Mouse (Mus musculus) kidney, embryonic 16.5 days (tissue): Measurements from ENCODE around the gene Kcnn3. TPM values are rescaled to one million over a fixed set of nuclear protein-coding genes. Genes with fewer than 3 reads are reported as not detected.

ENCODE experiments used
- ATAC-seq: fragments of 200-750 bp; cut with Nextera tagmentation; 2 replicates; pipeline ENCODE4 v1.8.0; 2017; ENCODE audit warnings: moderate TSS enrichment; ENCODE audit not compliant: low FRiP score, low TSS enrichment
- H3K27ac ChIP-seq: fragments of 300-500 bp; sonication (generic); 2 replicates; pipeline ENCODE4 v1.5.1; 2014; ENCODE audit warnings: low read length
- H3K27me3 ChIP-seq: fragments of 300-500 bp; sonication (generic); 2 replicates; pipeline ENCODE4 v1.6.1; 2014; ENCODE audit warnings: low read length, control low read depth, mixed read lengths; ENCODE audit not compliant: insufficient read depth
- H3K36me3 ChIP-seq: fragments of 300-500 bp; sonication (generic); 2 replicates; pipeline ENCODE4 v1.6.1; 2014; ENCODE audit warnings: low read length, control low read depth, mixed read lengths; ENCODE audit not compliant: insufficient read depth
- H3K4me1 ChIP-seq: fragments of 300-500 bp; sonication (generic); 2 replicates; pipeline ENCODE4 v1.6.1; 2014; ENCODE audit warnings: low read length, control low read depth, mixed read lengths; ENCODE audit not compliant: insufficient read depth
- H3K4me2 ChIP-seq: fragments of 300-500 bp; sonication (generic); replicated peaks from 2 replicates; pipeline ENCODE4 v1.6.1; 2014; ENCODE audit warnings: low read depth, low read length
- H3K4me3 ChIP-seq: fragments of 300-500 bp; sonication (generic); 2 replicates; pipeline ENCODE4 v1.5.1; 2014; ENCODE audit warnings: mild to moderate bottlenecking, low read length
- H3K9ac ChIP-seq: fragments of 300-500 bp; sonication (generic); replicated peaks from 2 replicates; pipeline ENCODE4 v1.6.1; 2014; ENCODE audit warnings: low read length
- H3K9me3 ChIP-seq: fragments of 300-500 bp; sonication (generic); 2 replicates; pipeline ENCODE4 v1.6.1; 2016; ENCODE audit warnings: low read length, control low read depth
- WGBS: fragments of 180-500 bp; shearing (Covaris S2); extraction: QIAGEN DNeasy Blood & Tissue Kit; methylation state at CpG from one replicate; pipeline ENCODE4 v1.1.7; 2014; 5-methylcytosine and 5-hydroxymethylcytosine counted together
- polyA plus RNA-seq: library from polyadenylated mRNA; unstranded; fragments of >200 nt; fragmentation: Nextera tagmentation; extraction: Ambion mirVana; gene quantifications from 2 replicates; pipeline ENCODE4 v1.2.1, GENCODE M21; 2015

Kcnn3 gene
- polyA plus RNA-seq, result 2.5 and 2.6 TPM in 2 replicates

DNA sequence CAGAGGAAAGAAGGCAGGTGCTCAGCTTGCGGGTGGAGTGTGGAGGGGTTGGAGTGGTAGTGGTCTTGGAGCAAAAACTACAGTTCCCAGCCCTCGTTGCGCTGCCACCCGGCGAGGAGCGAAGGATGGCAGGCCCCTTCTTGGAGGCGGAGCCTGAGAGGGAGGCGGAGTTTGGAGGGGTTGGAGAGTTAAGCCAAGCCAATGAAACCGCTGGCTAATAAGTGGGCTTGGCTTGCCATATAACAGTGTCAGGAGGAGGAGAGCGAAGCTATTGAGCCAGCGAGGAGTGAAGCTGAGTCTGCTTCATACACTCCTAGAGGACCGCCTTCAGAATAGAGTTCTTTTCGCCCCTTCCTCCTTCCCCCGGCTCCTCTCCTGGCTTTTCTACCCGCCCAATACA is at the start of gene Kcnn3:
TSS of gene Kcnn3 (plus strand) at position 271 of the 400 bp plus-strand sequence.
- peak within 1 kb of the TSS; percentile 48 for H3K4me3 ChIP-seq
- peaks cover 31% of the 10 kb centered on the region for H3K4me1 ChIP-seq
- peaks cover 7% of the 10 kb centered on the region; the same call in 1 of the 2 replicates for H3K9me3 ChIP-seq
- peak; percentile 92 for ATAC-seq
- H3K36me3 ChIP-seq, result no peaks in the 10 kb centered on the region
- H3K9ac ChIP-seq, result peak within 1 kb of the TSS; percentile 56
- WGBS, result under 1% methylated on average over 15 of the region's 15 CpGs
- H3K27ac ChIP-seq, result no peak within 1 kb of the TSS
- H3K4me2 ChIP-seq, result peak within 1 kb of the TSS; percentile 85
- H3K27me3 ChIP-seq, result peaks cover 14% of the 10 kb centered on the region

DNA sequence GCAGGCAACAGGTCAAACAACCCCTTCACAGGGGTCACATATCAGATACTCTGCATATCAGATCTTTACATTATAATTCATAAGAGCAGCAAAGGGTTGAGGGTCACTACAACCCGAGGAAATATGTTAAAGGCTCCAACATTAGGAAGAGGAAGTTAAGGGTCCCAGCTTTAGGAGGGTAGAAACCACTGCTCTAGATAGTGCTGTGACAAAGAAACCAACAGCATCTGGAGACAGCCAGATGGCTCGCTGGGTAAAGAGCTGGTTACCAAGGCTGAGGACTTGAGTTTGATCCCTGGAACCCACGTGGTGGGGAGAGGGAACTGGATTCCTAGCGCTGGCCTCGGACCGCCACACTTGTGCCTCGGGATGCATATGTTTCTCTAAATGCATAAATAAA is 47.7 kb upstream of the Kcnn3 start:
- Histone ChIP-seq H3K4me1 (no peaks in the 10 kb centered on the region), H3K9me3 (no peaks in the 10 kb centered on the region), H3K27me3 (no peaks in the 10 kb centered on the region), H3K27ac (no peak overlapping the region), H3K36me3 (peaks cover 11% of the 10 kb centered on the region; the same call in 1 of the 2 replicates), H3K9ac (no peak overlapping the region), H3K4me3 (no peak overlapping the region), H3K4me2 (no peak overlapping the region)
- 73% methylated on average over 7 of the region's 7 CpGs for WGBS
- ATAC-seq, result no peak

DNA sequence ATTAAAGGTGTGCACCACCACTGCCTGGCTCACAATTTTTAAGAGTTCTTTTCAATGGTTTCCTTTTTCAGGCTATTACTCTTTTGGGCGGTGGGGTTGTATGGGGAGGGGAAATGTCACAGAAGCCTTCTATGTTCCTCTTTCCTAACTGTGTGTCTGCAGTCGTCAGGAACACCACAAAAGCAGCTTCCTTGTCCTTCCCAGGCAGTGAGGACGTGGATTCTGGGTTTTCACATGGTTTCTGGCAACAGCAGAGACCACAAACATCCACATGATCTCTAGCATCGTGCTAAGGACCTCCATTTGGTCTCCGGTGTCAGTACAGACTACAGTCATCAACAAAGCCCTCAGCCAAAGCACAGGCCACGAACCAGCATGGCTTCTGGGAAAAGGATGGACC is 46.1 kb upstream of the Kcnn3 start:
- Histone ChIP-seq H3K4me2 (no peak overlapping the region), H3K4me1 (no peaks in the 10 kb centered on the region), H3K27ac (no peak overlapping the region), H3K9ac (no peak overlapping the region), H3K27me3 (no peaks in the 10 kb centered on the region), H3K9me3 (no peaks in the 10 kb centered on the region), H3K4me3 (no peak overlapping the region), H3K36me3 (peaks cover 5% of the 10 kb centered on the region; the same call in 1 of the 2 replicates)
- ATAC-seq, result no peak
- WGBS, result 72% methylated on average over 6 of the region's 6 CpGs

DNA sequence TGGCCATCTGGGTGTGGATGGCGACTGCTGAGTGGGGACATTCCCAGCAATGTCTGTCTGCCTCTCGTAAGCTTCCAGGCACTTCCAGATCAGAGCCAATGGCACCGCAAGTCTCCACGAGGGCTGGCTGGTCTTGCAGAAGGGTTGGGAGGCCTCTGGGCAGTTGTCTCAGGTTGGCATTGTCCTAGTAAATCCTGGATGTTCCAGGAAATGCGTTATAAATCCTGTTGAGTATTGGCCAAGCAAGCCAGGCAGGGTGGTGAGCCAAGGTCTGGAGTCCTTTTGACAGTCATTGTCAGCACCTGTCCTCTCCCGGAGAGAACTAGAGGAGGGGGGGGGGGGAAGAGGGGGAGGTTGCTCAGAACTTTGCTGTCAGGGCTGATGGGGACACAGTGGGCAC is 40.9 kb upstream of the Kcnn3 start:
- ATAC-seq, result no peak
- Histone ChIP-seq H3K4me2 (no peak overlapping the region), H3K4me1 (no peaks in the 10 kb centered on the region), H3K9ac (no peak overlapping the region), H3K9me3 (no peaks in the 10 kb centered on the region; the same call in 1 of the 2 replicates), H3K36me3 (no peaks in the 10 kb centered on the region), H3K27ac (no peak overlapping the region), H3K27me3 (no peaks in the 10 kb centered on the region), H3K4me3 (no peak overlapping the region)
- 70% methylated on average over 6 of the region's 6 CpGs for WGBS

DNA sequence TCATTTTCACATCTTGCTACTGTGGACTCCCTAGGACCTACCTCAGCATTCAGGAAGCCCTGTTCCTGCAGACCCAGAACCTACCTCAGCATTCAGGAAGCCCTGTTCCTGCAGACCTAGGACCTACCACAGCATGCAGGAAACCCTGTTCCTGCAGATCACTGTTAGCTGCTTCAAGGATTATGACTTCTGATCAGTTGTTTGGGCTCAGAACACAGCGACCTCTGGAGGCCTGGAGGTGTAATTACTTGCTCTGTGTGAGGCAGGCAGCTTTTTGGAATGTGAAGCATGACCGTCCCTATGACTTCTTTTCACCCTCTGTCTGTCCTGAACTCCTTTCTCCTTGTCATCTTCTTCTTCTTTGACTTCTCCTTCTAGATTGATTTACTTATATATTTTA is 38.5 kb upstream of the Kcnn3 start:
- ATAC-seq, result no peak
- Histone ChIP-seq H3K4me3 (no peak overlapping the region), H3K27ac (no peak overlapping the region), H3K27me3 (peaks cover 3% of the 10 kb centered on the region; the same call in 1 of the 2 replicates), H3K36me3 (no peaks in the 10 kb centered on the region), H3K9ac (no peak overlapping the region), H3K9me3 (no peaks in the 10 kb centered on the region; the same call in 1 of the 2 replicates), H3K4me2 (no peak overlapping the region), H3K4me1 (no peaks in the 10 kb centered on the region)
- WGBS, result 45% methylated on average over 2 of the region's 2 CpGs

DNA sequence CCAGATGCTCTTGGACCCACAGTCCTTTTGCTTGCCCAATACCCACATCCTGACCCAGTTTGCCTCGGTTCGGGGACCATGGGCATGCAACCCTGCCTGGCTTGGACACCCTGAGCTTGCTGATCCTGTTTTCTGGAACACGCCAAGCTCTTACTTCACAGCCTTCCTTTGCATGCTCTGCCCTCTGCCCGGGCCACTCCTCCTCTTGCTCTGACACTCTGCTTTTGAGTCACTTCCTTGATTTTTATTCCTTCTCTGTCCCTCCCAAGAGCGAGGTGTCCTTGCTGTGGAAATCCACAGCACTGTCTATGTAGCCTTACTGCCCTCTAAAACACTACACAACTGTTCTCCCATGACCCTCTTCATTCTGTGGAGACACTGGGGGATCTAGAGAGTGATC is 37.7 kb upstream of the Kcnn3 start:
- no peaks in the 10 kb centered on the region; the same call in 1 of the 2 replicates for H3K9me3 ChIP-seq
- H3K4me3 ChIP-seq, result no peak overlapping the region
- no peak overlapping the region for H3K9ac ChIP-seq
- H3K27ac ChIP-seq, result no peak overlapping the region
- H3K36me3 ChIP-seq, result no peaks in the 10 kb centered on the region
- H3K27me3 ChIP-seq, result peaks cover 3% of the 10 kb centered on the region; the same call in 1 of the 2 replicates
- no peak overlapping the region for H3K4me2 ChIP-seq
- WGBS, result 85% methylated on average over 5 of the region's 5 CpGs
- H3K4me1 ChIP-seq, result no peaks in the 10 kb centered on the region
- no peak for ATAC-seq

DNA sequence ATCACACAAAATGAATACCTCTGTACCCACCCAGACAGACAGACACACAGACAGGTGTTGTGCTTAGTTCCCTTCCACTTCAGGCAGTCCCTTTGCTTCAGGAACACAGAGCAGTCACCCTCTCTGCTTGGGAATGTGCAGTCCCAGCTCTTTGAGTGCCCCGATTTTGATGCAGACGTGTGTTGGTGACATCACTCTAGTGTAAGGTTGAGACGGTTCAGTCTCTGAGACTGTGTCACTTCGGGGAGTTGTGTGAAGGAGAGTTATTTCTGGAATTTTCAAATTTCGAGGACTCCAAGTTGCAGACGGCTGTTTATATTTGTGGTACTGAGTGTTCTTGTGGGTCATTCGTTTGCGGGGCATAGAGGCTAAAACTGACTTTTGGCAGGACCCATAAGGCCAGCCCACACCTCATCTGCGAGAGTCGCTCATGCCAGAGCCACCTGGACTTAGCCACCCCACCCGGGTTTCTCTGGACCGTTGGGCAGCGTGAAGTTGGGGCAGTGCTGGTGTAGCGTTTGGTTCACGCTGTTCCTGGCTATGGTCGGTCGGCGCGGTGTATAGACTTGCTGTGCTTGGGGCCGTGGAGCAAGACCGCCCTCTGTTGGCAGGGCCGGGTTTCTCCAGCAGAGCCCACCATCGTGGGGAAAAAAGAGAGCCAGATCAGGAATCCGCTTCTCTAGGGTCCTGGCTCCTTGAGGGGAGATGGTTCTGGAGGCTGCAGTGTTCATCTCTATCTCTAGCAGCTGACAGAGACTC is 35.0 kb upstream of the Kcnn3 start:
- WGBS, result 21% methylated on average over 24 of the region's 24 CpGs
- no peaks in the 10 kb centered on the region; the same call in 1 of the 2 replicates for H3K9me3 ChIP-seq
- no peaks in the 10 kb centered on the region for H3K36me3 ChIP-seq
- H3K27me3 ChIP-seq, result peaks cover 3% of the 10 kb centered on the region; the same call in 1 of the 2 replicates
- 0 out of 2 replicates have a peak overlapping the region, but pooled peaks have one; percentile 29 for H3K9ac ChIP-seq
- peak overlapping the region; percentile 45 for H3K4me2 ChIP-seq
- peak; percentile 90 for ATAC-seq
- peak overlapping the region; percentile 22 for H3K4me3 ChIP-seq
- H3K4me1 ChIP-seq, result no peaks in the 10 kb centered on the region
- no peak overlapping the region for H3K27ac ChIP-seq

DNA sequence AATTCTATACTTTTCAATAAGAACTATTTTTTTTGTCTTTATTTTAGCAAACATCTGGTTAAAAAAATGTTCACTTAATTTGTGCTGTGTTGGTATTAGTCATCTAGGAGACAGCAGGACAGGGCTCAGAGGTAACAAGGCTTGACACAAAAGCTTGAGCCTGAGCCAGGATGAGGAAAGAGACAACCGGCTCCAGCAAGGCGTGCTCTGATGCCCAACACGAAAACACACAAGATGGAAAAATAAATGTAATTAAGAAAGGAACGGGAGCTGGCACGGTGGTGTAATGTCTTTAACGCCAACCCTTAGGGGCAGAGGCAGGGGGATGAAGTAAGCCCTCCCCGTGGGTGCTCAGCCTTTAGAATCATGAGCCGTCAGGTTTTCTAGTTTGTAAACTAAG is 33.9 kb upstream of the Kcnn3 start:
- no peak overlapping the region for H3K4me3 ChIP-seq
- no peak overlapping the region for H3K27ac ChIP-seq
- H3K9ac ChIP-seq, result no peak overlapping the region
- ATAC-seq, result no peak
- peaks cover 3% of the 10 kb centered on the region; the same call in 1 of the 2 replicates for H3K27me3 ChIP-seq
- no peaks in the 10 kb centered on the region for H3K4me1 ChIP-seq
- no peak overlapping the region for H3K4me2 ChIP-seq
- 78% methylated on average over 8 of the region's 8 CpGs for WGBS
- no peaks in the 10 kb centered on the region; the same call in 1 of the 2 replicates for H3K9me3 ChIP-seq
- no peaks in the 10 kb centered on the region for H3K36me3 ChIP-seq

DNA sequence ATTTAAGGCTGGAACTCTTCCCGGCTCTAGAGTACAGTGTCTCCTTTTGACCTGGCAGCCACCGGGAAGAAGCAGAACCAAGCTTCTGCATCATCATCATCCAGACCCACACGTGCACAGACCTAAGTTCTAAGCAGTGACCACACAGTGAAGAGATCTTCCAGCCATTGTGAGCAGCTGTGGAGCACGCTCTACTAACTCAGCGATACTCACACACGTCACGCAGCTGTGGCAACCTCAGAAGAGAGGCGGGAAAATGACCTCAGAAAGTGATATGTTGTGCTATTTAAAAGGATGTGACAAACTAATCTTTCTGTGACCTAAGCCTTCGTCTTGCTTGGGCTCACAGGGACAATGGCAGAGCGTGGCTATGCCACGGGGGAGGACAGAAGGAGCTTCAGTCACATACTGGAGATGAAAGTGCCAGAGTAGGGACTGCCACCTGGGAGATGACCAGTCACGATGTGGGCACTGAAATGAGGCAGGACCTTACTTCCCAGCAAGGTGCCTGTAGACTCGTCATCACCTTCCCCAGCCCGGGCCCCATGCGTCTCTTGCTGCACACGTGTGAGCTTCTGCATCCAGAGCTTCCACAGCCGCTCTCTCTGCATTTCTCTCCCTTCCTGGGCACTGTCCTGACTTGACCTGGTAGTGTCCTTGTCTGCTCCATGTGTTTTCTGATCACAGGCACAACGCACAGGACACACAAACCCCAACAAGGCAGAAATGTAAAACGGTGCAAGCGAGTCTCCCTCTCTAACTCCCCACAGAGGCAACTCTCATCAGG is 32.9 kb upstream of the Kcnn3 start:
- H3K4me1 ChIP-seq, result peaks cover 2% of the 10 kb centered on the region; the same call in 1 of the 2 replicates
- H3K27me3 ChIP-seq, result peaks cover 3% of the 10 kb centered on the region; the same call in 1 of the 2 replicates
- H3K27ac ChIP-seq, result no peak overlapping the region
- H3K4me2 ChIP-seq, result no peak overlapping the region
- H3K4me3 ChIP-seq, result no peak overlapping the region
- ATAC-seq, result 0 out of 2 replicates have a peak, but pooled peaks have one; percentile 26
- H3K9me3 ChIP-seq, result no peaks in the 10 kb centered on the region
- no peak overlapping the region for H3K9ac ChIP-seq
- WGBS, result 54% methylated on average over 20 of the region's 20 CpGs
- H3K36me3 ChIP-seq, result no peaks in the 10 kb centered on the region
